Mouse (Mus musculus) kidney, adult 8-10 months (tissue): ENCODE results near the gene Trabd2b.
A peak's percentile ranks its signal among the peaks of the same experiment; 100 is the strongest.

ENCODE experiments used
- DNase-seq, 2 experiments: peaks; one replicate each; pipeline ENCODE4 v3.0.0; 2022

Trabd2b gene

GRCm38 (mm10) chr4:114406355-114407101, at the start of gene Trabd2b:
Gene Trabd2b, plus strand, starts transcription at chr4:114406724.
- DNase-seq, result peak; percentile 26 to 37

DNA sequence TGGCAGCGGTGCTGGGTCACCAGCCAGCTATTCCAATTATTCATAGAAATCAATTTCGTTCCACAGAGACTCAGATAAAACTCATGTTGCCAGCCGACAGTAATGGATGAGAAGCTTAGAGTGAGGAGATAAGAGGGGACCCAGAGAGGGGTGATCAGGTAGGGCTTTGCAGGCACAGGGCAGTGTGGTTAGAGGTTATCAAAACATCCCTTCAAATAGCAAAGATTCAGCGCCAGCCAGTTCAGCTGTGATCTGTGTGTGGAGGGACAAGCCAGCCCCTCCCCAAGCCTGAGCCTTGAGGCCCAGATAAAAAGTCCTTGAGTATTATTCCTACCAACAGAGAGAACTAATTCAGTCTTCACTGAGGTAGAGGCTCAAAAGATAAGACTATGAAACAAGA, 49.1 kb upstream of the Trabd2b start:
- DNase-seq, result no peak

GRCm38 (mm10) chr4:114358874-114359273, 47.6 kb upstream of the Trabd2b start:
- DNase-seq, result no peak

DNA sequence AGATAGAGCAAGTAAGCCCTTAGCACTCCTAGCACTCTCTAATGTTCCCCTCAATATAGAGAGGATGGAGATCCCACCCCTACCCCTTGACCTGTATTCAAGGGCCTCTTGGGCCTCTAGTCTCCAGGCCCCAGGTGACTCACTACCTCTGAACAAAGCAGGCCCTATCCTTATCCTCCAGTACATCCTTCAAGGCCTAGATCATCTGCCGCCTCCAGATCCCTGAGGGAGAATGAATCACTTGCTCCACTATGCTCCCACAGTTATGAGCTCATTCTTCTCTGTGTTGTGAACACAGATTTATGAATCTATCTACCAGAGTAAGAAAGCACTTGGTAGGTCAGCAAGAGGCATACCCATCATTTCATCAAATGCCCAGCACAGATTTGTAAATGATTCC, 46.7 kb upstream of the Trabd2b start:
- DNase-seq, result no peak

DNA sequence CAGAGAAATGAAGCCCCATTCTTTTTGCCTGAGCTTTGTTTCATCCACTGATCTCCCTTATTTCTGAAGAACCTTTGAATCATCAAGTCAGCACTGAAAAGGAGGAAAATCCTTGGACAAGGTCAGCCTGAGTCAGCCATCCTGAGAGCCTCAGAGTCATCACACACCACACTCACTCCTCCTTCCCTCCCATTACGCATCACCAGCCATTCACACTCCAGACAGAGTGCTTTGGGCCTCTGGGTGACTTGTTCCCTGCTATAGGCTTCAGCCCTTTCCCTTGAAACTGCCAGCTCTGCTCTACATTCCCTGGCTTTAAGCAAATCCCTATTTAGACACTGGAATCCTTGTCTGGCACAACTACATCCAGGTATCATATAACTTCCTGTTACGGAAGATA, 45.2 kb upstream of the Trabd2b start:
- DNase-seq, result no peak

GRCm38 (mm10) chr4:114365000-114365399, 41.5 kb upstream of the Trabd2b start:
- no peak for DNase-seq

DNA sequence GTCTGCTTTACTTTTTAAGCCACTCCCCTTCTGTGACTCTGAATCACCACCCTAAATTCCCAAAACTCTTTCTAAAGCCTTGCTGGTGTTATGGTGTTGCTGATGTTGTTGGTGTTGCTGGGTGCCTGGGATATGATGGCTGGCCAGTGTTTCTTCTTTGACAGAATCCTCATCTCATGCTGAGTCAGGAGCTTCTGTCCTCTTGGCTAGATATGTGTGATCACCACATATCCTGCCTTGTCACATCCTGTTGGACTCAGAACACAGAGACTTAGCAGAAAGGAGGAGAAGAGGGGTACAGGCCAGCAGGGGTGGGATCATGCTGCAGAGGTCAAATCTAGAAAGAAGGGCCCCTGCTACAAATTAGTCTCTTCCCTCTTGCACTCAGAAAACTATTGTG, 40.9 kb upstream of the Trabd2b start:
- DNase-seq, result no peak

- no peak for DNase-seq
Measured at GRCm38 (mm10) chr4:114367005-114367404, 39.5 kb upstream of the Trabd2b start.

GRCm38 (mm10) chr4:114367840-114368239, 38.7 kb upstream of the Trabd2b start:
- DNase-seq, result no peak

- DNase-seq, result no peak
Measured at GRCm38 (mm10) chr4:114369591-114369990, 36.9 kb upstream of the Trabd2b start.

DNA sequence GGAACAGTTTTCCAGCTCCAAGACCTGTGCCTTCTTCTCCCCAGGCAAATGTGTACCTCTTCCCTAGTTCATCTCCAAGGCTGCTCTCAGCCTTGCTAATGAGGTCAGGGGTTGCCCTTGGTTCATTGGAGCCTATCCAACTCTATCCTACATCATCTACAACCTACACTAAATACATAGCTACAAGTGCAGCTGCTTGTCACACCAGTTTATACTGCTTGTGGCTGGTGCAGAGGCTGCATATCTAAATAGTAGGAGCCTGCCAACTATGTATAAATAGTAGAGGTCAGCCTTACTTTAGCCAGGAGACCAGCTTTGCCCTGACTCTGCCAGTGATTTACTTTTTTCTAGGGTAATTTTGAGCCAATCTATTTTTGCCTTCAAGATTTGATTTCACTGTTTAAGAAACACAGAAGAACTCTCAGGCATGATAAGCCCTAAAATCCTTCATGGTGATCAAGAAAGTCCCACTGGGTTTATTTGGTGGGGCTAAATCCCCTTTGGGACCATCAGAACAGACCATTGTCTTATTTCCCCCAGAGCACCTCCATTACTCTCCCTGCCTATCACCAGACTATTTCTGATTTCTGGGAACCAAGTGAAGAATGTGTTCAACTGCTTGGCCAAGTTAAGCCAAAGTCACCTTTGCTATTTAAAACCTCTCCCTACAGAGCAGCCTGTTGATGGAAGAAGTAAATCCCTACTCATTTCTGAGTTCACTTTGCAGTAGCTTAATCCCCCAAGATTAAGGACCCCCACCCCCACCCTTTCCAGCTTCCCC, 35.4 kb upstream of the Trabd2b start:
- DNase-seq, result peak; percentile 46 to 77

DNA sequence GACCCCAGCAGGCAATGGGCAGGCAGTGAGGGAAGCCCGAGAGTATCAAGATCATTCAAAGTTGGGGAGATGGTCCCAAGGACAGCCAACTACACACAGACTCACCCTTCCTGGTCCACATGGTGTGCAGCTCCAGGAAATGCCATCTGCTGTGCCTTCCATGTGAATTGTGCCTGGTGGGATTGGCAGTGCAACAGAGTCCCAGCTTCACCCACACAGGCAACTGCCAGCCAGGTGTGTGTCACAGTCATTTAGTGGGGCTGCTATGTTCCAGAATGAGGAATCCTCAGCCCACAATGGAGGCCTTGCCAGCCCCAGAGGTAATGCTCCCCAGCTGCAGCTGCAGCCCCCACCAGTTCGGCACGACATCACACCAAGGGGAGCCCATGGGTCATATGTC, 33.8 kb upstream of the Trabd2b start:
- no peak for DNase-seq

DNA sequence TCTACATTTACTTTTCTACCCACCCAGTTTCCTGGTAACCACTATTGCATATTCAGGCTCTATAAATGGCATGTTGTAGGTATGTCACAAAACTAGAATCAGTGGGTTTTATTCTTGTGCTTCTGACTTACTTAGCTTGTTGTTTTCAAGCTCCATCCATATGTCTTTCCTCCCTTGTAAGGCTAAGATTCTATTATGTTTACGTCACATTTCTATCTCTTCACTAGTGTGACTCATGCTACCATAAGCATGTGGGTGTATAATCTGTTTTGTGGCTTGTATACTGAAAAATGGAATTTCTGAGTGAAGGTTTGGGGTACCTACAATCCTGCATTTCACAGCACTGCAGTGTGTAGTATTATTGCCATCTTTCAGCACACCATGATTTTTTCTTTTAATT, 32.2 kb upstream of the Trabd2b start:
- DNase-seq, result no peak

- DNase-seq, result peak; percentile 53 to 75
Measured at GRCm38 (mm10) chr4:114377531-114377930, 29.0 kb upstream of the Trabd2b start.

- no peak for DNase-seq
Measured at GRCm38 (mm10) chr4:114378512-114378911, 28.0 kb upstream of the Trabd2b start.

DNA sequence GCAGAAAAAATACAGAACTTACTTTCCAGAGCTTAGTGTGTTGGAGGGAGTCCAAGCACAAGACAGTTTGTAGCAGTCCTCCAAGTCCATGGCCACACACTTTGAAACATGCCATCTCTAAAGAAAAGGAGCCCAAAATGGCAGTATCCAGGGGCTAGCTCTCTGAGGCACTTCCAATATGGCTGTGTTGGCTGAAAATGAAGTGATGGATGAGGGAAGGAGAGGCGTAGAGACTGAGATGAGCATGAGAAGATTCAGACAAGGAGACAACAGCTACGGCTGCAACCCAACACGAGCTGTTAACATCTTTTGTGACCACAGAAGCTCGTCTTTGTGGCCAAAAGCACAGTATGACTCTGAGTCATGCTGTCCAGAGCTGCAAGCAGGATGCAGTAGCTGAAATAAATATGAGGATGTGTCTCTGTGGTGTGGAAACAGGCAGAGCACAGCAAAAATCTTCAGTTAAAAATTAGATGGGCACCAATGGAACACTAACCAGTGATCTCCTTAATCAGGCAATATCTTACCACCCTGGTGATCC, 27.0 kb upstream of the Trabd2b start:
- no peak for DNase-seq

GRCm38 (mm10) chr4:114382627-114383026, 23.9 kb upstream of the Trabd2b start:
- DNase-seq, result no peak

DNA sequence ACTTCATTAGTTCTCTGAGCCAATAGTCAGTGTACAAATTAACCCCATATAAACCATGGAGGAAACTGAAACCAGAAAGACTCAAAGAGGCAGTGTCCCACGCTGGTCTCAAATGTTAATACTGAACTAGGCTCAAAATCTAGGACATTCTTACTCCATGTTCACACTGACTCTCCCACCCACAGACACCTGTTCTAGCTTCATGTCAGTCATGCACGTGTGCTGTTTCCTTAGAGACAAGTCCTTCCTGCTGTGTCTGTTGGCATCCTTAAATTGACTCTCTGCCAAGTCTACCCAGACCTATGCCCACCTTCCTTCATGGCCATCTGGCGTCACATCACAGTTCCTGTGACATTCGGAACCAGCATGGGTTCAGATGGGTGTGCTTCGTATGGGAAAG, 21.3 kb upstream of the Trabd2b start:
- no peak for DNase-seq

GRCm38 (mm10) chr4:114386395-114386811, 20.1 kb upstream of the Trabd2b start:
- DNase-seq, result no peak

GRCm38 (mm10) chr4:114387527-114388135, 18.9 kb upstream of the Trabd2b start:
- no peak for DNase-seq

DNA sequence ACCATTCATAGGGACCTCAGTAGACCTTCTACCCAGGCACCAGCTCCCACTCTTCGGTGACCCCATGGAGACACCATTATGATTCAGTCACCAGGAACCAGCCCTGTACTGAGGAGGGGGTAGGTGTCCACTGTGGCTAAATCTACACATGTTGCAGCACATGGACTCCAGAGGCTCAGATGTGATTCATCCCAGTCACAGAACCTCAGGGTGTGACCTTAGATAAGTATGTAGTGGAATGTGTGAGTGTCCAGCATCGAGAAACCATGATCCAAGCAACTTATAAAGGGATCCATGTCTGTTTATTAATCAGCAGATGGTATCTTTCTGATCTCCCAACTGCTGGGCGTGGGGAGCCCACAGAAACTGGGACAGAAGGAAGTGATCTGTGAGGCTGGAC, 18.2 kb upstream of the Trabd2b start:
- no peak for DNase-seq

- no peak for DNase-seq
Measured at GRCm38 (mm10) chr4:114389653-114390052, 16.9 kb upstream of the Trabd2b start.

DNA sequence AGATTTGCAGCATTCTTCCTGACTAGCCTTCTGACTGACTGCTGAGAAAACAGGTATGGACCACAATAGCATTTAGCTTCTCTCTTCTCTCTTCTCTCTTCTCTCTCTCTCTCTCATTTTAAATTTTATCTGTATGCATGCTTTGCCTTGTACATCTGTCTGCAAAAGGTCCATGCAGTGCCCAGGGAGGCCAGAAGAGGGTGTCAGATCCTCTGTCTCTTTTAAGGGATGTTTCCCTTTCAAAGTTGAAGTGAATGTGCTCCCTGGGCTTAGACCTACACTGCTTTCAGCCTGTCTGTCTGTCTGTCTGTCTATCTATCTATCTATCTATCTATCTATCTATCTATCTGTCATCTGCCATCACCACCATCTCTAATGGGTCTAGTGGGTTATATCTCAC, 8.9 kb upstream of the Trabd2b start:
- DNase-seq, result peak in 1 of 2 experiments; percentile 77

DNA sequence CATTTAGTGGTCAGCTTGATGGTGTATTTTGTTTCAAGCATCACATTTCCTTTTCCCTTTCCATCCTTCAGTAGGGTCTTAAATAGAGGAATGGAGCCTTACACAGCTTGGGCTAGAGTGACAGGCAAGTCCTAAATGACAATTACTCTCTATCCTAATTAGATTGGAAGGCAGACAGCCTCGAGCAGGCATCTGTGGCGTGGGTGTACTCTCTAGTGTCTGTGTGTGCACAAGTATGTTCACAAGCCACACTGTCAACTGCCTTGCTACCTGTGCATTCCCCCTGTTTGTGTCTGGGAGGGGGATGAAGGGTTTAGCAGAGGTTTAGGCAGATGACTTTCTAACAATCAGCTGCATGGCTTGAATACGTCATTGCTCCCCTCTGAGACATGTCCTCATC, 6.7 kb upstream of the Trabd2b start:
- no peak for DNase-seq
